Mouse (Mus musculus): ENCODE data around the gene Vezf1. TPM values are rescaled to one million over a fixed set of nuclear protein-coding genes. Genes with fewer than 3 reads are reported as not detected.

Vezf1 gene
- polyA plus RNA-seq, 1 experiment = 21.4 TPM

DNA sequence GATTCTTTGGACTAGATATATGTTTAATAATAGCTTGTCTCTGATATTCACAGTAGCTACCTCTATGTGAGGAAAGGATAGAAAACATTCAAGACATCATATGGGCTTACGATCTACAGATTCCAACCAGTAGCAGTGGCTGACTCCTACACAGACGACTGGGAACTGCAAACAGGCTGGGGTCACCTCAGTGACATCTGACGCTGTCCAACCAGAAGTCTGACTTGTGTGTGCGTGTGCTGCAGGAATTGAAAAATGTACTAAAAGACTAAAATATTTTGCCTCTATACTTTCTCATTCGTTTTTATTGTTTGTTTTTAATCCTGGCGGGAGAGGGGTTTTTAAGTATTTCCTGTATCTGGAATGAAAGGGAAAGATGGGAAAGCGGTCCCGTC, 891 bp upstream of the Vezf1 start:
- peaks cover 14% of the 10 kb centered on the region for H3K4me1 ChIP-seq (ENCODE audit: control insufficient read depth, insufficient read depth, low read length)
- peak overlapping the region; percentile 97 for H3K4me3 ChIP-seq (ENCODE audit: insufficient read depth, low read depth, low read length)
- no peaks in the 10 kb centered on the region for H3K36me3 ChIP-seq (ENCODE audit: control insufficient read depth, insufficient read depth, low read length)
- TF ChIP-seq POLR2A (IDR thresholded peaks at IDR 0.05; ENCODE audit: low read depth, low read length) = no peak
- no peak for TF ChIP-seq CTCF (conservative IDR thresholded peaks at IDR 0.05; ENCODE audit: insufficient read depth, insufficient read length, low read depth, low read length)
- 3% methylated on average over 8 of the region's 8 CpGs for WGBS
- no peaks in the 10 kb centered on the region for H3K27me3 ChIP-seq (replicated peaks; ENCODE audit: control insufficient read depth, insufficient read depth, low read length)
- H3K27ac ChIP-seq (ENCODE audit: insufficient read depth, low read depth, low read length) = peak overlapping the region; percentile 93
- DNase-seq = peak; percentile 28

GRCm38 (mm10) chr11:88068411-88069245, 549 bp downstream of the Vezf1 start:
- Histone ChIP-seq H3K27ac (ENCODE audit: insufficient read depth, low read depth, low read length) (peak overlapping the region; percentile 82), H3K27me3 (replicated peaks; ENCODE audit: control insufficient read depth, insufficient read depth, low read length) (no peaks in the 10 kb centered on the region), H3K36me3 (ENCODE audit: control insufficient read depth, insufficient read depth, low read length) (no peaks in the 10 kb centered on the region), H3K4me3 (ENCODE audit: insufficient read depth, low read depth, low read length) (peak overlapping the region; percentile 97), H3K4me1 (ENCODE audit: control insufficient read depth, insufficient read depth, low read length) (peaks cover 14% of the 10 kb centered on the region)
- DNase-seq = peak; percentile 74
- TF ChIP-seq CTCF (conservative IDR thresholded peaks at IDR 0.05; ENCODE audit: insufficient read depth, insufficient read length, low read depth, low read length) (no peak), POLR2A (IDR thresholded peaks at IDR 0.05; ENCODE audit: low read depth, low read length) (no peak)
- 2% methylated on average over 77 of the region's 92 CpGs for WGBS

GRCm38 (mm10) chr11:88069246-88069570, 1.1 kb downstream of the Vezf1 start:
- no peak for DNase-seq
- TF ChIP-seq POLR2A (IDR thresholded peaks at IDR 0.05; ENCODE audit: low read depth, low read length) (no peak), CTCF (conservative IDR thresholded peaks at IDR 0.05; ENCODE audit: insufficient read depth, insufficient read length, low read depth, low read length) (no peak)
- WGBS = under 1% methylated on average over 12 of the region's 12 CpGs
- Histone ChIP-seq H3K27ac (ENCODE audit: insufficient read depth, low read depth, low read length) (peak overlapping the region; percentile 57; the same call in 1 of the 2 replicates), H3K4me3 (ENCODE audit: insufficient read depth, low read depth, low read length) (peak overlapping the region; percentile 97), H3K4me1 (ENCODE audit: control insufficient read depth, insufficient read depth, low read length) (peaks cover 14% of the 10 kb centered on the region), H3K36me3 (ENCODE audit: control insufficient read depth, insufficient read depth, low read length) (no peaks in the 10 kb centered on the region), H3K27me3 (replicated peaks; ENCODE audit: control insufficient read depth, insufficient read depth, low read length) (no peaks in the 10 kb centered on the region)

DNA sequence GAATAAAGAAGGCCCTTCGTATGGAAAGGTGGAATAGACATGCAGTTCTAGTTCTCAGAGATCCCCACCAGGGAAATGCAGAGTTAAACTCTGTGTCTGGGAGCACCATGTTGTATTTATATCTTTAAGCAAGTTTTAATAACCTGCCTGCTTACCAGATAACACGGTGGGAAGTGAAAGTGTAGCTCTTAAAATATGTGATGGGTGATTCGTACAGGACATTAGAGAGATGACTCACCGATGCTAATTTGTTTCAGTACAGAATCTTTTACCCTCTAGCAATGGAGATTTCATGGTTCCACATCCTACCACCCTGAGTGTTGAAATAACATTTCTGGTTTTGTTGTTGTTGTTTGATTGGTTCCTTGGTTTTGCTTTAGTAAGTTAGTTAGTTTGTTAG, 2.3 kb downstream of the Vezf1 start:
- H3K27ac ChIP-seq (ENCODE audit: insufficient read depth, low read depth, low read length) = no peak overlapping the region
- 19% methylated on average over 4 of the region's 4 CpGs for WGBS
- peaks cover 2% of the 10 kb centered on the region; the same call in 1 of the 2 replicates for H3K36me3 ChIP-seq (ENCODE audit: control insufficient read depth, insufficient read depth, low read length)
- H3K4me3 ChIP-seq (ENCODE audit: insufficient read depth, low read depth, low read length) = no peak overlapping the region
- no peak for DNase-seq
- H3K4me1 ChIP-seq (ENCODE audit: control insufficient read depth, insufficient read depth, low read length) = peaks cover 14% of the 10 kb centered on the region
- H3K27me3 ChIP-seq (replicated peaks; ENCODE audit: control insufficient read depth, insufficient read depth, low read length) = no peaks in the 10 kb centered on the region
- TF ChIP-seq POLR2A (IDR thresholded peaks at IDR 0.05; ENCODE audit: low read depth, low read length) (no peak), CTCF (conservative IDR thresholded peaks at IDR 0.05; ENCODE audit: insufficient read depth, insufficient read length, low read depth, low read length) (no peak)

GRCm38 (mm10) chr11:88071113-88071512, 3.0 kb downstream of the Vezf1 start:
- H3K27me3 ChIP-seq (replicated peaks; ENCODE audit: control insufficient read depth, insufficient read depth, low read length) = no peaks in the 10 kb centered on the region
- TF ChIP-seq CTCF (conservative IDR thresholded peaks at IDR 0.05; ENCODE audit: insufficient read depth, insufficient read length, low read depth, low read length) (no peak), POLR2A (IDR thresholded peaks at IDR 0.05; ENCODE audit: low read depth, low read length) (no peak)
- DNase-seq = no peak
- H3K36me3 ChIP-seq (ENCODE audit: control insufficient read depth, insufficient read depth, low read length) = peaks cover 2% of the 10 kb centered on the region; the same call in 1 of the 2 replicates
- no peak overlapping the region for H3K27ac ChIP-seq (ENCODE audit: insufficient read depth, low read depth, low read length)
- H3K4me3 ChIP-seq (ENCODE audit: insufficient read depth, low read depth, low read length) = no peak overlapping the region
- WGBS = 20% methylated on average over 5 of the region's 5 CpGs
- peaks cover 14% of the 10 kb centered on the region for H3K4me1 ChIP-seq (ENCODE audit: control insufficient read depth, insufficient read depth, low read length)

DNA sequence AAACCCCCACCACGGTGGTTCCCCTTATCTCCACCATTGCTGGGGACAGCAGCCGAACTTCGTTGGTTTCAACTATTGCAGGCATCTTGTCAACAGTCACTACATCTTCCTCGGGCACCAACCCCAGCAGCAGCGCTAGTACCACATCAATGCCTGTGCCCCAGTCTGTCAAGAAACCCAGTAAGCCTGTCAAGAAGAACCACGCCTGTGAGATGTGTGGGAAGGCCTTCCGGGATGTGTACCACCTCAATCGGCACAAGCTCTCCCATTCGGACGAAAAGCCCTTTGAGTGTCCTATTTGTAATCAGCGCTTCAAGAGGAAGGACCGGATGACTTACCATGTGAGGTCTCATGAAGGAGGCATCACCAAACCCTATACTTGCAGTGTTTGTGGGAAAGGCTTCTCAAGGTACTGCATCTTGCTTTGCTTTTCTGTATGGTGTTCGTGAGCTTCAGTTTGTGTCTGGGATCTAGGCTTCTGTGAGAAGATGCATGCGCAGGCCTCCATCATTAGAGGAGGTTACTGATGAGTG, 5.3 kb downstream of the Vezf1 start:
- no peak for DNase-seq
- no peak overlapping the region for H3K4me3 ChIP-seq (ENCODE audit: insufficient read depth, low read depth, low read length)
- H3K27ac ChIP-seq (ENCODE audit: insufficient read depth, low read depth, low read length) = no peak overlapping the region
- peaks cover 4% of the 10 kb centered on the region; the same call in 1 of the 2 replicates for H3K36me3 ChIP-seq (ENCODE audit: control insufficient read depth, insufficient read depth, low read length)
- no peak for TF ChIP-seq POLR2A (IDR thresholded peaks at IDR 0.05; ENCODE audit: low read depth, low read length)
- no peak for TF ChIP-seq CTCF (conservative IDR thresholded peaks at IDR 0.05; ENCODE audit: insufficient read depth, insufficient read length, low read depth, low read length)
- peaks cover 14% of the 10 kb centered on the region for H3K4me1 ChIP-seq (ENCODE audit: control insufficient read depth, insufficient read depth, low read length)
- no peaks in the 10 kb centered on the region for H3K27me3 ChIP-seq (replicated peaks; ENCODE audit: control insufficient read depth, insufficient read depth, low read length)
- WGBS = 79% methylated on average over 14 of the region's 14 CpGs

GRCm38 (mm10) chr11:88075701-88076100, 7.6 kb downstream of the Vezf1 start:
- DNase-seq = no peak
- TF ChIP-seq CTCF (conservative IDR thresholded peaks at IDR 0.05; ENCODE audit: insufficient read depth, insufficient read length, low read depth, low read length) = no peak
- no peak for TF ChIP-seq POLR2A (IDR thresholded peaks at IDR 0.05; ENCODE audit: low read depth, low read length)
- no peak overlapping the region for H3K4me3 ChIP-seq (ENCODE audit: insufficient read depth, low read depth, low read length)
- H3K36me3 ChIP-seq (ENCODE audit: control insufficient read depth, insufficient read depth, low read length) = peaks cover 7% of the 10 kb centered on the region
- no peak overlapping the region for H3K27ac ChIP-seq (ENCODE audit: insufficient read depth, low read depth, low read length)
- H3K4me1 ChIP-seq (ENCODE audit: control insufficient read depth, insufficient read depth, low read length) = peaks cover 13% of the 10 kb centered on the region
- WGBS = 66% methylated on average over 1 of the region's 1 CpGs
- no peaks in the 10 kb centered on the region for H3K27me3 ChIP-seq (replicated peaks; ENCODE audit: control insufficient read depth, insufficient read depth, low read length)

Measured in kidney, adult 2 months (tissue).